Mouse (Mus musculus): ENCODE measurements at regions not wholly inside any gene's neighbourhood (a gene's known extent, or its start where the extent isn't known, plus 50 kb on each side); places are given as distances from the start of the nearest gene placed in this dataset.

- no peaks in the 10 kb centered on the region for H3K27me3 ChIP-seq (ENCODE audit: control insufficient read depth, insufficient read depth, low read length)
- H3K9ac ChIP-seq (ENCODE audit: low read length): no peak overlapping the region
- H3K36me3 ChIP-seq (ENCODE audit: control insufficient read depth, insufficient read depth, low read length): no peaks in the 10 kb centered on the region
- no peaks in the 10 kb centered on the region for H3K4me1 ChIP-seq (ENCODE audit: control insufficient read depth, insufficient read depth, low read length)
- no peak overlapping the region for H3K4me2 ChIP-seq (ENCODE audit: low read depth)
- no peak for ATAC-seq (ENCODE audit: insufficient read depth, low FRiP score, low TSS enrichment)
- WGBS: 28% methylated on average over 3 of the region's 3 CpGs
- no peak overlapping the region for H3K4me3 ChIP-seq (ENCODE audit: low read depth, low read length)
- no peaks in the 10 kb centered on the region for H3K9me3 ChIP-seq (ENCODE audit: control insufficient read depth, low read length)
- H3K27ac ChIP-seq (ENCODE audit: low read depth, low read length): no peak overlapping the region
- DNase-seq (ENCODE audit: low spot score): peak; percentile 50
These were observed 115.4 kb upstream of the Sorcs3 start for GRCm38 (mm10) chr19:48090393-48090792.

DNA sequence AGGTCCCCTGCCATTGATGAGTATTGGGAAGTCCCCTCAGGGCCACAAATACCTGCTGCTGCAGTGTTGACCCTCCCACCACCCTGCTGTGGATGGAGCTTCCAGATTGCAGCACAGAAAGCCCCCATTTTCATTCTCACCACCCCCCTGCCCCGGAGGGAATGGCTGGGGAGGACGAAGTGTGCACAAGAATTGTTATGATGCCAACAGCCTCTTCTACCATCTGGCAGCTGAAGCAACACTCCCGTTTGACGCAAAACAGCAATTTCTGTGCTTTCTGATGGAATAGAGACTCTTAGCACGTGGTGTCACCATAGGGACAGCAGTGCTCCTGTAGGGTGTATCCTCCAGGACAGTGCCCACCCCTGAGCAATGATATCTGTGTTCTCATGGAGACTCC is 108.5 kb upstream of the Sorcs3 start:
- ATAC-seq (ENCODE audit: insufficient read depth, low FRiP score, low TSS enrichment) (no peak), DNase-seq (ENCODE audit: low spot score) (no peak)
- H3K4me2 ChIP-seq (ENCODE audit: low read depth): no peak overlapping the region
- H3K9ac ChIP-seq (ENCODE audit: low read length): no peak overlapping the region
- H3K4me1 ChIP-seq (ENCODE audit: control insufficient read depth, insufficient read depth, low read length): no peaks in the 10 kb centered on the region
- H3K9me3 ChIP-seq (ENCODE audit: control insufficient read depth, low read length): no peaks in the 10 kb centered on the region
- WGBS: 76% methylated on average over 5 of the region's 5 CpGs
- no peak overlapping the region for H3K27ac ChIP-seq (ENCODE audit: low read depth, low read length)
- no peaks in the 10 kb centered on the region for H3K27me3 ChIP-seq (ENCODE audit: control insufficient read depth, insufficient read depth, low read length)
- H3K36me3 ChIP-seq (ENCODE audit: control insufficient read depth, insufficient read depth, low read length): no peaks in the 10 kb centered on the region
- no peak overlapping the region for H3K4me3 ChIP-seq (ENCODE audit: low read depth, low read length)

DNA sequence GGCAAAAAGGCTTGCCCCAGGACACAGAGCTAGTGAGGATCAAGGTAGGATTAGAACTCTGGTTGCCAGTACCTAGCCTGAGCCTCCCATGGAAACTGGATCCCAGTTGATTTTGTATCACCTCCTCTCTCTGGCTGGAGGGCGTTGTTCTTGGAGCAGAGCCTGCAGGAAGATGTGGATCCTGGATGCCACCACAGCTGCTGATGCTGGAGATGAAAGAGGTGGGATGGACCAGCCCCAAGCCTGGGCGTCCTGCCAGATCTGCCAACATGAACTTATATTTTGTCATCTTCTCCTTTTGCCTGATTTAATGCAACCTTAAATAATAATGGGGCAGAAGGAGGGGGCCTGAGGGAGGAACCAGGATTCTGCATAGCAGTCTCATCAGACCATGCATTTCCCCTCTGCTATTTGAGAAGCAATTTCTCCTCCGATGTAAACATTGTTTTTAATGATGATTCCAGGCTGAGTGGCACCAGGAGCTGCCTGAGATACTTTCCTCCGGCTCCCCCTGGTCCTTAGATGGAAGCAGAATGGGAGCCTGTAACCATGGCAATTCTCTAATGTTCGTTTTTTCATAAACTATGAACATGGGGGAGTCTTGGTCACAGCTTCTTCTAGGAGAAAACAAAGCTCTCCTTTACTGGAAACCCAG is 107.8 kb upstream of the Sorcs3 start:
- no peaks in the 10 kb centered on the region for H3K9me3 ChIP-seq (ENCODE audit: control insufficient read depth, low read length)
- no peaks in the 10 kb centered on the region for H3K36me3 ChIP-seq (ENCODE audit: control insufficient read depth, insufficient read depth, low read length)
- 73% methylated on average over 5 of the region's 5 CpGs for WGBS
- H3K4me1 ChIP-seq (ENCODE audit: control insufficient read depth, insufficient read depth, low read length): no peaks in the 10 kb centered on the region
- no peak overlapping the region for H3K27ac ChIP-seq (ENCODE audit: low read depth, low read length)
- no peak overlapping the region for H3K4me2 ChIP-seq (ENCODE audit: low read depth)
- ATAC-seq (ENCODE audit: insufficient read depth, low FRiP score, low TSS enrichment) (no peak), DNase-seq (ENCODE audit: low spot score) (no peak)
- no peak overlapping the region for H3K9ac ChIP-seq (ENCODE audit: low read length)
- no peaks in the 10 kb centered on the region for H3K27me3 ChIP-seq (ENCODE audit: control insufficient read depth, insufficient read depth, low read length)
- H3K4me3 ChIP-seq (ENCODE audit: low read depth, low read length): no peak overlapping the region

- Histone ChIP-seq H3K4me1 (ENCODE audit: control insufficient read depth, insufficient read depth, low read length) (no peaks in the 10 kb centered on the region), H3K9ac (ENCODE audit: low read length) (no peak overlapping the region), H3K9me3 (ENCODE audit: control insufficient read depth, low read length) (no peaks in the 10 kb centered on the region), H3K27me3 (ENCODE audit: control insufficient read depth, insufficient read depth, low read length) (no peaks in the 10 kb centered on the region), H3K4me3 (ENCODE audit: low read depth, low read length) (no peak overlapping the region), H3K4me2 (ENCODE audit: low read depth) (no peak overlapping the region), H3K36me3 (ENCODE audit: control insufficient read depth, insufficient read depth, low read length) (no peaks in the 10 kb centered on the region), H3K27ac (ENCODE audit: low read depth, low read length) (no peak overlapping the region)
- DNase-seq (ENCODE audit: low spot score) (no peak), ATAC-seq (ENCODE audit: insufficient read depth, low FRiP score, low TSS enrichment) (no peak)
- 83% methylated on average over 6 of the region's 6 CpGs for WGBS
These were observed 104.8 kb upstream of the Sorcs3 start for GRCm38 (mm10) chr19:48100991-48101390.

DNA sequence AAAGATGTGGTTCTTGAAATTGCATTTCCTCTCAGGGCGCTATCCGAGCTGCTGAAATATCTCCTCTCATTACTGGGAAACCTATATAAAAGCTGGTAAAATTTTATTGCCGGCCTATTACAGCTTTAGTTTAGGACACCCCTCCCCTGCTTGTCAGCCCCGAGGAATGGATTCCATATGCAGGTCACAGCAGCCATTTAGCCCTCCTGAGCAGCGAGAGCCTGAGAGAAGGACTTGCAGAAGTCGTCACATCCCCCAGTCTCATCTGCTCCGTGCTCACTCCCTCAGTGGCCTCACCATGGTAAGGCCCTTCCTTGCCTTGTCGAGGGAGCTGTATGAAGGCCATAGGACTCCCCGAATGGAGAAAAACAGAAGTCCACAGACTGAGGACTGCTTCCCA is 90.7 kb upstream of the Sorcs3 start:
- Histone ChIP-seq H3K36me3 (ENCODE audit: control insufficient read depth, insufficient read depth, low read length) (no peaks in the 10 kb centered on the region), H3K4me3 (ENCODE audit: low read depth, low read length) (no peak overlapping the region), H3K9me3 (ENCODE audit: control insufficient read depth, low read length) (no peaks in the 10 kb centered on the region), H3K27ac (ENCODE audit: low read depth, low read length) (no peak overlapping the region), H3K4me2 (ENCODE audit: low read depth) (no peak overlapping the region), H3K9ac (ENCODE audit: low read length) (no peak overlapping the region), H3K27me3 (ENCODE audit: control insufficient read depth, insufficient read depth, low read length) (no peaks in the 10 kb centered on the region), H3K4me1 (ENCODE audit: control insufficient read depth, insufficient read depth, low read length) (peaks cover 13% of the 10 kb centered on the region)
- DNase-seq (ENCODE audit: low spot score) (no peak), ATAC-seq (ENCODE audit: insufficient read depth, low FRiP score, low TSS enrichment) (no peak)
- WGBS: 33% methylated on average over 9 of the region's 9 CpGs

DNA sequence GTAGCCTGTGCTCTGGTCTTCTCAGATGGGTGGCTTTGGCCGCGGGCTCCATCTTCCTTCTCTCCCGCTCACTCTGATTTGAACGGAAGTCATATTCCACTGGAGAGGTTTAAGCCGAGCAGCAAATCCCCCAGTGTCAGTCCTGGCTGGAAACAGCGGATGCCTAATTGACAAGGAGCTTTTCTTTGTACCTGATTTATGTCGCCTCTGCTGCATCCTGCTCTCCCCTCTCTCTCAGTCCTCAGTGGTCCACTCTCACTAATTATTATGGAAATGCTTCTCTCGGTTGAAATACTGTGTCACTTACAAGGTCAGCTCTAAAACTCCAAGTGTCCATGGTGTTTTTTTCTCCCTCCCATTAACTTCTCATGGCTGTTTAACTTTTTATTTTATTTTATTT is 90.1 kb upstream of the Sorcs3 start:
- peak; percentile 83 for ATAC-seq (ENCODE audit: insufficient read depth, low FRiP score, low TSS enrichment)
- no peak overlapping the region for H3K27ac ChIP-seq (ENCODE audit: low read depth, low read length)
- H3K36me3 ChIP-seq (ENCODE audit: control insufficient read depth, insufficient read depth, low read length): no peaks in the 10 kb centered on the region
- peaks cover 13% of the 10 kb centered on the region for H3K4me1 ChIP-seq (ENCODE audit: control insufficient read depth, insufficient read depth, low read length)
- H3K4me2 ChIP-seq (ENCODE audit: low read depth): no peak overlapping the region
- DNase-seq (ENCODE audit: low spot score): no peak
- no peaks in the 10 kb centered on the region for H3K9me3 ChIP-seq (ENCODE audit: control insufficient read depth, low read length)
- no peak overlapping the region for H3K9ac ChIP-seq (ENCODE audit: low read length)
- WGBS: 40% methylated on average over 8 of the region's 8 CpGs
- no peaks in the 10 kb centered on the region for H3K27me3 ChIP-seq (ENCODE audit: control insufficient read depth, insufficient read depth, low read length)
- no peak overlapping the region for H3K4me3 ChIP-seq (ENCODE audit: low read depth, low read length)

- ATAC-seq (ENCODE audit: insufficient read depth, low FRiP score, low TSS enrichment) (no peak), DNase-seq (ENCODE audit: low spot score) (peak; percentile 28)
- Histone ChIP-seq H3K9me3 (ENCODE audit: control insufficient read depth, low read length) (no peaks in the 10 kb centered on the region), H3K27ac (ENCODE audit: low read depth, low read length) (no peak overlapping the region), H3K4me2 (ENCODE audit: low read depth) (no peak overlapping the region), H3K4me3 (ENCODE audit: low read depth, low read length) (no peak overlapping the region), H3K27me3 (ENCODE audit: control insufficient read depth, insufficient read depth, low read length) (no peaks in the 10 kb centered on the region), H3K4me1 (ENCODE audit: control insufficient read depth, insufficient read depth, low read length) (peaks cover 13% of the 10 kb centered on the region), H3K9ac (ENCODE audit: low read length) (no peak overlapping the region), H3K36me3 (ENCODE audit: control insufficient read depth, insufficient read depth, low read length) (no peaks in the 10 kb centered on the region)
- 13% methylated on average over 4 of the region's 4 CpGs for WGBS
These were observed 89.1 kb upstream of the Sorcs3 start for GRCm38 (mm10) chr19:48116689-48117088.

GRCm38 (mm10) chr19:48117646-48118045 is 88.2 kb upstream of the Sorcs3 start:
- H3K9me3 ChIP-seq (ENCODE audit: control insufficient read depth, low read length): no peaks in the 10 kb centered on the region
- H3K27ac ChIP-seq (ENCODE audit: low read depth, low read length): no peak overlapping the region
- DNase-seq (ENCODE audit: low spot score): no peak
- ATAC-seq (ENCODE audit: insufficient read depth, low FRiP score, low TSS enrichment): no peak
- no peak overlapping the region for H3K9ac ChIP-seq (ENCODE audit: low read length)
- no peaks in the 10 kb centered on the region for H3K36me3 ChIP-seq (ENCODE audit: control insufficient read depth, insufficient read depth, low read length)
- 84% methylated on average over 4 of the region's 4 CpGs for WGBS
- peaks cover 13% of the 10 kb centered on the region for H3K4me1 ChIP-seq (ENCODE audit: control insufficient read depth, insufficient read depth, low read length)
- no peak overlapping the region for H3K4me2 ChIP-seq (ENCODE audit: low read depth)
- H3K27me3 ChIP-seq (ENCODE audit: control insufficient read depth, insufficient read depth, low read length): no peaks in the 10 kb centered on the region
- no peak overlapping the region for H3K4me3 ChIP-seq (ENCODE audit: low read depth, low read length)

- Histone ChIP-seq H3K9ac (ENCODE audit: low read length) (no peak overlapping the region), H3K27ac (ENCODE audit: low read depth, low read length) (no peak overlapping the region), H3K4me1 (ENCODE audit: control insufficient read depth, insufficient read depth, low read length) (no peaks in the 10 kb centered on the region), H3K36me3 (ENCODE audit: control insufficient read depth, insufficient read depth, low read length) (no peaks in the 10 kb centered on the region), H3K4me2 (ENCODE audit: low read depth) (no peak overlapping the region), H3K27me3 (ENCODE audit: control insufficient read depth, insufficient read depth, low read length) (no peaks in the 10 kb centered on the region), H3K9me3 (ENCODE audit: control insufficient read depth, low read length) (no peaks in the 10 kb centered on the region), H3K4me3 (ENCODE audit: low read depth, low read length) (no peak overlapping the region)
- WGBS: 85% methylated on average over 11 of the region's 11 CpGs
- no peak for DNase-seq (ENCODE audit: low spot score)
- ATAC-seq (ENCODE audit: insufficient read depth, low FRiP score, low TSS enrichment): no peak
These were observed 83.5 kb upstream of the Sorcs3 start for GRCm38 (mm10) chr19:48122281-48122680.

Measured in neural tube, embryonic 11.5 days (tissue).